Mouse (Mus musculus): ENCODE measurements at regions not wholly inside any gene's neighbourhood (a gene's known extent, or its start where the extent isn't known, plus 50 kb on each side); places are given as distances from the start of the nearest gene placed in this dataset.
A peak's percentile ranks its signal among the peaks of the same experiment; 100 is the strongest.
"Not testable (repeated sequence)": the region's sequence is repeated elsewhere in the genome, so short reads cannot be mapped to it uniquely, and the experiment has no call there.

DNA sequence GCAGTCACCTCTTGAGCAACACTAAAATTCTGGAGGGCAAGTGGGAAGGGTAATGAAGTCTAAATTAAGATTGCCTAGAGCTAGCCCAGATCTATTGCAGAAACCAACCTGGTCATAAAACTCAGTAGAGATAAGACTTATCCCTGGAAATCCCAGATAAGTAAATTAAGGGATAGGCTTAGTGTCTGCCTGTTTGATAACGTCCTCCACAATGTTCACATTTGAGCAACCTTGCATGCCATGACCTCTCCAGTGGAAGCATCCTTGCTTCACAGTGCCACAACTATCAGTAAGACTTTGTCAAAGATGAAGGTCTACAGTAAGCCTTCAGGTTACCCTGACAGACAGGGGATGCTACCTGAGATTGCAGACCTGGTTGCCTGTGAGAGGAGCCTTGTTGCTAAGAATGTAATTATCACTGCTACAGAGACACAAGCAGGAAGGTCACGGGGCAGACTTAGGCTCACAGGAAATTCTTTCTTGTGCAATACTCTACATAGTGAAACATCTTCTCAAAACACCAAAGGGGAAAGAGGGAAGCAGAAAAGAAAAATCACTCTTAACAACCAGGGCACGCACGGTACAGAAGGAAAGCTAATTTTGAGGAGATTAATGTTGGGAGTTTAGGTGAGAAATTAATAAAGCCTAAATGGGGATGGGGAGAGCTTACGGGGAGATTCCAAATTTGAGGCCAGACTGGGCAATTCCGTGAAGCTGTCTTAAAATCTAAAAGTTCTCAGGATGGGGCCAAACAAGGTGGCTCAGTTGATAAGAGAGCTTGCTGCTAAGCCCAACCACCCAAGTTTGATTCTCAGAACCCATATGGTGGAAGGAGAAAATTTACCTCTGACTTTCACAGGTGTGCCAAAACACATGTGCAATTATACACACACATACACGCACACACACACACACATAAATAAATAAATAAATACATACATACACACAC is 56.9 kb upstream of the Prdm9 start:
- Histone ChIP-seq H3K4me2 (replicated peaks) (no peak overlapping the region), H3K27ac (replicated peaks) (no peak overlapping the region), H3K9ac (no peak overlapping the region), H3K27me3 (no peaks in the 10 kb centered on the region), H3K4me1 (no peaks in the 10 kb centered on the region), H3K4me3 (replicated peaks) (no peak overlapping the region), H3K9me3 (replicated peaks) (no peaks in the 10 kb centered on the region), H3K36me3 (no peaks in the 10 kb centered on the region)
- 77% methylated on average over 7 of the region's 7 CpGs for WGBS
- no peak for ATAC-seq (ENCODE audit: insufficient number of reproducible peaks, low FRiP score, low TSS enrichment, low read depth)

DNA sequence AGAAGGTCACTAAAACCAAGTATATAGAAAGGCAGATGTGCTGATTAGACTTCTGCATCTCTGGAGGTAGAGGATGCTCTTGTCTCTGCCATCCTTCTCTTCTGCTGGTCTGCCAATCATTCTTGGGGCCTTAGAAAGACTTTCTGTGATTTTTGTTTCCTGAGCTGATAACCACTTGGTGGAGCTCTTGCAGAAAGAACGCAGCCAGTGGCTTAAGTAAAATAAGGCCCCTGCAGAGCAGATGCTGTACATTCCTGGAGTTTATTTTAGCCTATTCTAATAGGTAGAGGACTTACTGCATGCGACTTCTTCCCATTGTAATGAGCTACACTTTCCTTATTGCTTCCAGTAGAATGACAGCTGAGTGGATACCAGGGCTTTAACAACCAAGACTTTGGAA is 58.8 kb upstream of the Prdm9 start:
- Histone ChIP-seq H3K4me3 (replicated peaks) (no peak overlapping the region), H3K4me2 (replicated peaks) (no peak overlapping the region), H3K27me3 (no peaks in the 10 kb centered on the region), H3K4me1 (no peaks in the 10 kb centered on the region), H3K9me3 (replicated peaks) (no peaks in the 10 kb centered on the region), H3K36me3 (no peaks in the 10 kb centered on the region), H3K27ac (replicated peaks) (no peak overlapping the region), H3K9ac (no peak overlapping the region)
- 1% methylated on average over 2 of the region's 2 CpGs for WGBS
- ATAC-seq (ENCODE audit: insufficient number of reproducible peaks, low FRiP score, low TSS enrichment, low read depth), result no peak

DNA sequence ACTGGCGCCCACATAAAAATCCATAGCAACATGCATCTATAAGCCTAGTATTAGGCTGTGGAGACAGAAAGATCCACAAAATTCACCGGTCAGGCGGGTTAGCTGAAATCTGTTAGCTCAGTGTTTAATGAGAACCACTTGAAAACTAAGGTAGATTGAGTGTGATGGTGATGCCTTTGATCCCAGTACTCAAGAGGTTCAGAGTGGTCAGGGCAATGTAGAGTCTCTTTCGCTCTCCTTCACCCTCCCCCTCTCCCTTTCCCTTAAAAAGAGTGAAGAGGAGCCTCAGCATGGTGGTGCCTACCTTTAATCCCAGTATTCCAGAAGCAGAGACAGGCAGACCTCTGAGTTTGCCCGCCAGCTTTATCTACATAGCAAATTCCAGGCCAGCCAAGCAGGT is 66.6 kb upstream of the Prdm9 start:
- Histone ChIP-seq H3K27me3 (no peaks in the 10 kb centered on the region), H3K4me1 (no peaks in the 10 kb centered on the region), H3K36me3 (no peaks in the 10 kb centered on the region), H3K9ac (no peak overlapping the region), H3K4me3 (replicated peaks) (no peak overlapping the region), H3K9me3 (replicated peaks) (no peaks in the 10 kb centered on the region), H3K4me2 (replicated peaks) (no peak overlapping the region), H3K27ac (replicated peaks) (no peak overlapping the region)
- 62% methylated on average over 5 of the region's 5 CpGs for WGBS
- ATAC-seq (ENCODE audit: insufficient number of reproducible peaks, low FRiP score, low TSS enrichment, low read depth), result no peak

DNA sequence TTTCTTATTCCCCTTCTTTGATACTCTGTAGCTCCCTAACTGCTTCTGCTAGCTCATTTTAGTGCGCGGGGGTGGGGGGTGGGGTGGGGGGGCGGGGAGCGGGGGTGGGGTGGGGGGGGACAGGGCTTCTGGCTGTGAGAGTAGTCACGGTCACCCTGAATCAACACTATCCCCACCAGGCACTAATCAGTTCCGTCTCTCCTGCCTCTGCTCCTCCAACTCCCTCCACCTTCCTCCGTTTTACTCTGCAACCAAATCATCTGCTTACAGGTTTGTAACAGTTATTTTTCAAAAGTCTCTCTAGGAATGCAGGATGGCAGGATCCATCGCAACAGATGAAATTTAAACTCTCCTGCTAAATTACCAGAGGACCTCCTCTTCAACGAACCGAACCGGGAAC is 67.5 kb upstream of the Prdm9 start:
- Histone ChIP-seq H3K4me2 (replicated peaks) (peak overlapping the region; percentile 42), H3K27ac (replicated peaks) (no peak overlapping the region), H3K9ac (no peak overlapping the region), H3K36me3 (no peaks in the 10 kb centered on the region), H3K4me3 (replicated peaks) (peak overlapping the region; percentile 24; the same call in 1 of the 2 replicates), H3K27me3 (no peaks in the 10 kb centered on the region), H3K4me1 (no peaks in the 10 kb centered on the region), H3K9me3 (replicated peaks) (no peaks in the 10 kb centered on the region)
- WGBS, result 5% methylated on average over 11 of the region's 11 CpGs
- ATAC-seq (ENCODE audit: insufficient number of reproducible peaks, low FRiP score, low TSS enrichment, low read depth), result no peak

DNA sequence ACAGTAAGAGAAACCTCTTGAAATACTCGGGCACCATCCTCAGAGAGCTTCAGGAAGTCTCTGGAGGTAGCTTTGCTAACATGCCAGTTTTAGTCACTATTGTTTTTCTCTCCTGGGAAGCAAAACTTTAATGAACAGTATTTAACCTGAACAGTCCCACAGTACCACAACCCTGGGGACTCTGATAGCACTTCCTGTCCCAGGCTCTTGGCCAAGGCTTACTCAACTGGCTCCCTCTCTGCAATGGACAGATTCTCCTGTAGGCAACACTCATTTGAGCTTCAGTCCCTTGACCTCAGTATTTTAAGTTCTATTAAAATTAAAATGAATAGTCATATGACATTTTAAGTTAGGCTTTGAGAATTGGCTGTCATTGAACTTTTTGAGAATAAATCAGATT is 67.9 kb upstream of the Prdm9 start:
- H3K27me3 ChIP-seq, result no peaks in the 10 kb centered on the region
- peak overlapping the region; percentile 24; the same call in 1 of the 2 replicates for H3K4me3 ChIP-seq (replicated peaks)
- no peak overlapping the region for H3K27ac ChIP-seq (replicated peaks)
- H3K4me2 ChIP-seq (replicated peaks), result peak overlapping the region; percentile 42
- H3K4me1 ChIP-seq, result no peaks in the 10 kb centered on the region
- H3K36me3 ChIP-seq, result no peaks in the 10 kb centered on the region
- H3K9ac ChIP-seq, result no peak overlapping the region
- H3K9me3 ChIP-seq (replicated peaks), result no peaks in the 10 kb centered on the region
- no peak for ATAC-seq (ENCODE audit: insufficient number of reproducible peaks, low FRiP score, low TSS enrichment, low read depth)
- WGBS, result 14% methylated on average over 1 of the region's 1 CpGs

DNA sequence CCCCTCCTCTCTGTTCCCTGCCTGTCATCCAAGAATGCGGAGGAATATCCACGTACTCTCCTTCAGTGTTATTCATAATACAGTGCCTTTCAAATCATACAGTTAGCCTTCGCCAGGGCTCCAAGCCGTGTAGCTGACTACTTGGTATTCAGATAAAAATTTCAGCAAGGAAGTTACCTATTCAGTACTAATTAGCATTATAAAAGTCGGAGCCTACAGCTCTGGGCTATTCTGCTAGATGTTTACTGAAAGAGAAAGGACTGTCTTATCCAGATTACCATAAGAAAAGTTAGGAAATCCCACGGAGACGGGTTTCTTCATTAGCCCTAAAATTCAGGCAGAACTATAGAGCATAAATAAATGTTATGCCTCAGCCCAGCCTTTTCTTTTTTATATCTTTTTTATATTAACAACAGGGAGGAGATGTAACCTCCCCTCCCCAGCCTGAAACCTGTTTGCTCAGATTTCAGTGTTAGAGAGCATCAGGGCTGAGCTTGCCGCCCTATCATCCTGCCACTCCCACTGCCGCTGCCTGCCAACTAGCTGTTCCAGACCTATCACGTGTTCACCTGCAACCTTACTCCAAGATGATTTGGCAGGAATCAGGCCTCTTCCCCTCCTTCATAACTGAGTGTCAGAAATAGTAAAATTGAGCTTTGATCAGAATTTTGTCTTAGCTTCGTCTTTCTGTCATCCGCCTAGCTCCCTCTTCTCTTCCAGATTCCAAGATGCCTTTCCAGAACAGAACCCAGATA is 65.5 kb upstream of the Chd1 start:
- not testable (repeated sequence) for H3K4me3 ChIP-seq (replicated peaks); H3K36me3 ChIP-seq; H3K9ac ChIP-seq; H3K27me3 ChIP-seq; H3K4me2 ChIP-seq (replicated peaks); ATAC-seq (ENCODE audit: insufficient number of reproducible peaks, low FRiP score, low TSS enrichment, low read depth); H3K4me1 ChIP-seq; H3K9me3 ChIP-seq (replicated peaks); H3K27ac ChIP-seq (replicated peaks)
- 58% methylated on average over 12 of the region's 12 CpGs for WGBS

DNA sequence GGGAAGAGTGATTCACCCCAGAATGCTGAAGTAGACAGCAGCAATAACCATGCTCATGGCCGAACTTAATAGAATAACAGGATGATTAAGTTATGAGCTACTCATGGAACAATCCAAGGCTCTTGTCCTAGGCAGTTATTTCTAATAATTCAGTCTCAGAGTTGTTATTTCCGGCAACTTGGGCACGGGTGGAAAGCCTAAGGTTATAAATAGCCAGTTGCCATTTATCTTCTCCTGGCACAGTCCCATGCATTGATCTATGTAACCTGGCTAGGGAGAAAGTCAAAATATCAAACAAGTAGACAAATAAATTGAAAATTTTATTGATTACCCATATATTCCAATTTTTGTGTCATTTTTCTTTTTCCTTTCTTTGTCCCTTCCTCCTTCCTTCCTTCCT is 64.0 kb upstream of the Chd1 start:
- WGBS, result 83% methylated on average over 3 of the region's 3 CpGs
- no peak overlapping the region for H3K4me2 ChIP-seq (replicated peaks)

DNA sequence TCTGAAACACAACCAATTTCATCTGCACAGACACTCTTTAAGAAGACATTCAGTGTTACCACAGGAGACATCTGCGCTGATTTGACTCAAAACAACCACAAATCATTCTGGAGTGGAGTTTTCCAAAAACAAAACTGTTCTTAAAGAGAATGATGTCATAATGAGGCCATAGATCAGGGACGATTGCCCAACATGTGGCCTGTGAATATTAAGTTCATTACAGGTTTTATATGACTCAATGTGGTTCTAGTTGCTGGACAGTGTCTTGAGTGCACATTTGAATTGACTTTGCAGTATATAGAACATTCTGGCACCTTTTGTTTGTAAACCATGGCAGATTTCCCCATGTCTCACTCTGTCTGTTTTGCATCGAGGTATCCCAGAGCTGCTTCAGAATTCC is 63.0 kb upstream of the Chd1 start:
- WGBS, result 66% methylated on average over 3 of the region's 3 CpGs
- no peaks in the 10 kb centered on the region for H3K4me1 ChIP-seq
- H3K4me3 ChIP-seq (replicated peaks), result no peak overlapping the region
- H3K36me3 ChIP-seq, result no peaks in the 10 kb centered on the region
- ATAC-seq (ENCODE audit: insufficient number of reproducible peaks, low FRiP score, low TSS enrichment, low read depth), result no peak
- no peaks in the 10 kb centered on the region for H3K27me3 ChIP-seq
- no peak overlapping the region for H3K4me2 ChIP-seq (replicated peaks)
- H3K9ac ChIP-seq, result no peak overlapping the region
- H3K9me3 ChIP-seq (replicated peaks), result no peaks in the 10 kb centered on the region
- no peak overlapping the region for H3K27ac ChIP-seq (replicated peaks)

More for the DNA sequence above, 64.0 kb upstream of the Chd1 start:
- H3K9me3 ChIP-seq (replicated peaks), result no peaks in the 10 kb centered on the region
- H3K27ac ChIP-seq (replicated peaks), result no peak overlapping the region
- H3K9ac ChIP-seq, result no peak overlapping the region
- H3K4me1 ChIP-seq, result no peaks in the 10 kb centered on the region
- H3K4me3 ChIP-seq (replicated peaks), result no peak overlapping the region
- no peaks in the 10 kb centered on the region for H3K36me3 ChIP-seq
- H3K27me3 ChIP-seq, result no peaks in the 10 kb centered on the region
- ATAC-seq (ENCODE audit: insufficient number of reproducible peaks, low FRiP score, low TSS enrichment, low read depth), result no peak

DNA sequence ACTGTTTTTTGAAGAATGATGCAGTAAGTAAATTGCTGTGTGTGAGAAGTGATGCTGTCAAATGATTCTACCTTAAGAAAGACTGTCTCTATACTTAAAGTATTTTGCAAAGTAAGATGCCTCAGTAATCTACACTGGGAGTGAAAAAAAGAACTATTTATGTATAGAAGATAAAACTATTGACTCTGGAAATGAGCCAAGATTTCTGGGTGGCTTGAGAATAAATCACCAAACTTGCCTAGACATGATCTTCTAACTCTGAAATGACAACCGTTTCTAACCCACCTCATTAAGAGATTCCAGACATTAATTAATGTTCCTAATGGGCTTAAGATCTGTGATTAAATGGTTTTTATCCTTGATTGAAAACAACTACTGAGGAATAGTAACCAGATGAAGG is 58.0 kb upstream of the Chd1 start:
- H3K36me3 ChIP-seq, result no peaks in the 10 kb centered on the region
- no peaks in the 10 kb centered on the region for H3K4me1 ChIP-seq
- 25% methylated on average over 1 of the region's 1 CpGs for WGBS
- no peak overlapping the region for H3K9ac ChIP-seq
- H3K27me3 ChIP-seq, result no peaks in the 10 kb centered on the region
- ATAC-seq (ENCODE audit: insufficient number of reproducible peaks, low FRiP score, low TSS enrichment, low read depth), result no peak
- H3K4me2 ChIP-seq (replicated peaks), result no peak overlapping the region
- no peak overlapping the region for H3K4me3 ChIP-seq (replicated peaks)
- no peak overlapping the region for H3K27ac ChIP-seq (replicated peaks)
- no peaks in the 10 kb centered on the region for H3K9me3 ChIP-seq (replicated peaks)

DNA sequence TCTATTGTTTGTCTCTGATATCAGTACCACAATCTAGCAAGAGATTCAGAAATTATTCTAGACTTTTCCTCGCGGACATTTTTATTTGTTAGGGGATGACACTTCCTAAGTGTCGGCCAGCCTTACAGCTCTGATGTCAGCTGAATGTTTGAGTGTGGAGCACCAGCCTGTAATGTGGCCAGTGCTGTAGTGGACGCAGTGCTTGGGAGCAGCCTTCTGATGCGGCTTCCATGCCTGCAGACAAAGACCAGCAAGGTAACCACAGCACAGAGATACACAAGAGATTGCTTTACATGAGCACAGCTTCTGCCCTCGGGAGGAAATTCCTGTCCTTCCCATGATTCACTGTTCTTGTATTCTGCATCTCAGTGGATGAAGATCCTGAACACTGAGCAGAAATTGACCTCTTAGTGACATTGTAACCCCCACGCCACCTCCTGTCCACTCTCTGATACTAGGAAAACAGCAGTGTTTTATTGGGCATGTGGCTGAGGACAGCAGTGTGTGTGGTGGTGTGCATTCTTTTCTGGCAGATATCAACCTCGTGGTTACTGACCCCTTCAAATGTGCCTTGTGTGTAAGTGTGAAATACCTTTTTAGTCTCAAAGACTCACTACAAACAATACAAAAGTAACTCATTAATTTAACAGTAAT is 54.6 kb upstream of the Chd1 start:
- Histone ChIP-seq H3K9ac (no peak overlapping the region), H3K4me2 (replicated peaks) (no peak overlapping the region), H3K4me3 (replicated peaks) (no peak overlapping the region), H3K4me1 (no peaks in the 10 kb centered on the region), H3K27me3 (no peaks in the 10 kb centered on the region), H3K36me3 (no peaks in the 10 kb centered on the region), H3K27ac (replicated peaks) (no peak overlapping the region), H3K9me3 (replicated peaks) (no peaks in the 10 kb centered on the region)
- 51% methylated on average over 8 of the region's 8 CpGs for WGBS
- ATAC-seq (ENCODE audit: insufficient number of reproducible peaks, low FRiP score, low TSS enrichment, low read depth), result no peak

DNA sequence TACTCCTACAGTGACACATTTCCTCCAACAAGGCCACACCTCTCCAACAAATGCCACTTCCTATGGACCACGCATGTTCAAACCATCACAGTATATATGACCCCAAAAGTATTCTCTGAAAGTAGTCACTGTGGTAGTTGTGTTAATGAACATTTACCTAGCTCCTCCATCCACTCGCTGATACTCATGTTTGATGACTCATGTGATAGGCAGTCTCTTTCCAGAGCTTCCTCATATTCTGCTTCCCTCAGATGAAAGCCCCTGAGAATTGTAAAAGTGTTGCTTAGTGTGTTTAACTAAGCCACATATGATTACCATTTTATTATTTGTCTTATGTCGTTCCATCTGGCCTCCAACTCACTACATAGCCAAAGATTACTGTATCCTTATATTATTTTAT is 52.9 kb upstream of the Chd1 start:
- no peak for ATAC-seq (ENCODE audit: insufficient number of reproducible peaks, low FRiP score, low TSS enrichment, low read depth)
- Histone ChIP-seq H3K4me3 (replicated peaks) (no peak overlapping the region), H3K9ac (no peak overlapping the region), H3K36me3 (no peaks in the 10 kb centered on the region), H3K4me2 (replicated peaks) (no peak overlapping the region), H3K4me1 (0 out of 2 replicates have a peak, but pooled peaks cover 1% of the 10 kb centered on the region), H3K27me3 (no peaks in the 10 kb centered on the region), H3K9me3 (replicated peaks) (no peaks in the 10 kb centered on the region), H3K27ac (replicated peaks) (no peak overlapping the region)
- WGBS, result 79% methylated on average over 3 of the region's 3 CpGs

Measured in embryonic facial prominence, embryonic 15.5 days (tissue).